Mouse (Mus musculus): ENCODE data around the gene Mfsd2a. TPM values are rescaled to one million over a fixed set of nuclear protein-coding genes. Genes with fewer than 3 reads are reported as not detected.

Mfsd2a gene
- 3.3 and 4.0 TPM in 2 replicates for polyA plus RNA-seq (2015; fragmentation: Nextera tagmentation; extraction: Ambion mirVana)

GRCm38 (mm10) chr4:122961100-122961567 lies at the start of gene Mfsd2a:
Gene Mfsd2a (minus strand): TSS chr4:122961188.
- WGBS, result 1% methylated on average over 27 of the region's 27 CpGs
- Histone ChIP-seq H3K9me3 (replicated peaks) (no peaks in the 10 kb centered on the region), H3K27ac (0 out of 2 replicates have a peak within 1 kb of the TSS, but pooled peaks have one; percentile 15), H3K4me3 (replicated peaks) (peak within 1 kb of the TSS; percentile 58), H3K36me3 (no peaks in the 10 kb centered on the region), H3K9ac (peak within 1 kb of the TSS; percentile 48), H3K4me2 (peak within 1 kb of the TSS; percentile 99), H3K27me3 (peaks cover 32% of the 10 kb centered on the region), H3K4me1 (peaks cover 47% of the 10 kb centered on the region)
- peak; percentile 82 for ATAC-seq (replicated peaks; ENCODE audit: low FRiP score)

GRCm38 (mm10) chr4:123005054-123005966 lies 44.3 kb upstream of the Mfsd2a start:
- Histone ChIP-seq H3K27ac (0 out of 2 replicates have a peak overlapping the region, but pooled peaks have one; percentile 7), H3K4me2 (no peak overlapping the region), H3K9ac (no peak overlapping the region), H3K27me3 (0 out of 2 replicates have a peak, but pooled peaks cover 5% of the 10 kb centered on the region), H3K4me1 (peaks cover 10% of the 10 kb centered on the region), H3K36me3 (peaks cover 7% of the 10 kb centered on the region; the same call in 1 of the 2 replicates), H3K4me3 (replicated peaks) (no peak overlapping the region), H3K9me3 (replicated peaks) (no peaks in the 10 kb centered on the region)
- no peak for ATAC-seq (replicated peaks; ENCODE audit: low FRiP score)
- WGBS, result 42% methylated on average over 15 of the region's 15 CpGs

GRCm38 (mm10) chr4:123000617-123001342 lies 39.8 kb upstream of the Mfsd2a start:
- no peak overlapping the region for H3K4me2 ChIP-seq
- H3K36me3 ChIP-seq, result peaks cover 7% of the 10 kb centered on the region; the same call in 1 of the 2 replicates
- peaks cover 44% of the 10 kb centered on the region for H3K4me1 ChIP-seq
- H3K9ac ChIP-seq, result no peak overlapping the region
- ATAC-seq (replicated peaks; ENCODE audit: low FRiP score), result no peak
- H3K9me3 ChIP-seq (replicated peaks), result no peaks in the 10 kb centered on the region
- peaks cover 39% of the 10 kb centered on the region for H3K27me3 ChIP-seq
- H3K4me3 ChIP-seq (replicated peaks), result no peak overlapping the region
- 76% methylated on average over 17 of the region's 17 CpGs for WGBS
- H3K27ac ChIP-seq, result no peak overlapping the region

- ATAC-seq (replicated peaks; ENCODE audit: low FRiP score), result no peak
- no peak overlapping the region for H3K4me2 ChIP-seq
- no peak overlapping the region for H3K4me3 ChIP-seq (replicated peaks)
- H3K9me3 ChIP-seq (replicated peaks), result no peaks in the 10 kb centered on the region
- peaks cover 39% of the 10 kb centered on the region for H3K4me1 ChIP-seq
- WGBS, result 69% methylated on average over 14 of the region's 14 CpGs
- no peak overlapping the region for H3K27ac ChIP-seq
- H3K9ac ChIP-seq, result no peak overlapping the region
- H3K27me3 ChIP-seq, result peaks cover 39% of the 10 kb centered on the region
- H3K36me3 ChIP-seq, result peaks cover 7% of the 10 kb centered on the region; the same call in 1 of the 2 replicates
These were observed 39.1 kb upstream of the Mfsd2a start for GRCm38 (mm10) chr4:123000130-123000529.

GRCm38 (mm10) chr4:122999263-122999691 lies 38.3 kb upstream of the Mfsd2a start:
- Histone ChIP-seq H3K9ac (no peak overlapping the region), H3K36me3 (peaks cover 7% of the 10 kb centered on the region; the same call in 1 of the 2 replicates), H3K4me2 (peak overlapping the region; percentile 99), H3K27ac (no peak overlapping the region), H3K9me3 (replicated peaks) (no peaks in the 10 kb centered on the region), H3K4me3 (replicated peaks) (no peak overlapping the region), H3K27me3 (peaks cover 40% of the 10 kb centered on the region), H3K4me1 (peaks cover 38% of the 10 kb centered on the region)
- ATAC-seq (replicated peaks; ENCODE audit: low FRiP score), result no peak
- 9% methylated on average over 4 of the region's 4 CpGs for WGBS

GRCm38 (mm10) chr4:122998537-122999262 lies 37.7 kb upstream of the Mfsd2a start:
- peak overlapping the region; percentile 23; the same call in 1 of the 2 replicates for H3K4me3 ChIP-seq (replicated peaks)
- H3K9ac ChIP-seq, result no peak overlapping the region
- peaks cover 7% of the 10 kb centered on the region; the same call in 1 of the 2 replicates for H3K36me3 ChIP-seq
- H3K27ac ChIP-seq, result no peak overlapping the region
- 16% methylated on average over 12 of the region's 12 CpGs for WGBS
- H3K4me2 ChIP-seq, result peak overlapping the region; percentile 99
- H3K9me3 ChIP-seq (replicated peaks), result no peaks in the 10 kb centered on the region
- H3K27me3 ChIP-seq, result peaks cover 42% of the 10 kb centered on the region
- peaks cover 38% of the 10 kb centered on the region for H3K4me1 ChIP-seq
- no peak; the same call in 1 of the 2 replicates for ATAC-seq (replicated peaks; ENCODE audit: low FRiP score)

GRCm38 (mm10) chr4:122996618-122997381 lies 35.8 kb upstream of the Mfsd2a start:
- H3K4me2 ChIP-seq, result peak overlapping the region; percentile 99
- peak overlapping the region; percentile 66 for H3K9ac ChIP-seq
- peaks cover 41% of the 10 kb centered on the region for H3K27me3 ChIP-seq
- peak; percentile 31 for ATAC-seq (replicated peaks; ENCODE audit: low FRiP score)
- H3K9me3 ChIP-seq (replicated peaks), result no peaks in the 10 kb centered on the region
- H3K36me3 ChIP-seq, result peaks cover 7% of the 10 kb centered on the region; the same call in 1 of the 2 replicates
- WGBS, result 0% methylated on average over 47 of the region's 47 CpGs
- H3K4me1 ChIP-seq, result peaks cover 38% of the 10 kb centered on the region
- H3K4me3 ChIP-seq (replicated peaks), result peak overlapping the region; percentile 64
- peak overlapping the region; percentile 75 for H3K27ac ChIP-seq

- Histone ChIP-seq H3K27ac (peak overlapping the region; percentile 75), H3K4me1 (peaks cover 38% of the 10 kb centered on the region), H3K9me3 (replicated peaks) (no peaks in the 10 kb centered on the region), H3K4me2 (peak overlapping the region; percentile 99), H3K4me3 (replicated peaks) (peak overlapping the region; percentile 64), H3K27me3 (peaks cover 38% of the 10 kb centered on the region), H3K9ac (peak overlapping the region; percentile 66), H3K36me3 (peaks cover 1% of the 10 kb centered on the region; the same call in 1 of the 2 replicates)
- no peak; the same call in 1 of the 2 replicates for ATAC-seq (replicated peaks; ENCODE audit: low FRiP score)
- 1% methylated on average over 32 of the region's 32 CpGs for WGBS
These were observed 35.2 kb upstream of the Mfsd2a start for GRCm38 (mm10) chr4:122996221-122996617.

- H3K27me3 ChIP-seq, result peaks cover 38% of the 10 kb centered on the region
- ATAC-seq (replicated peaks; ENCODE audit: low FRiP score), result peak; percentile 77
These were observed 34.6 kb upstream of the Mfsd2a start, which contains the start of gene Mycl for GRCm38 (mm10) chr4:122995404-122996220. Gene Mycl (plus strand): TSS chr4:122995652.

GRCm38 (mm10) chr4:122992276-122992675 lies 31.3 kb upstream of the Mfsd2a start:
- no peak overlapping the region for H3K4me3 ChIP-seq (replicated peaks)
- no peaks in the 10 kb centered on the region for H3K9me3 ChIP-seq (replicated peaks)
- peaks cover 14% of the 10 kb centered on the region for H3K4me1 ChIP-seq
- no peak overlapping the region for H3K27ac ChIP-seq
- H3K4me2 ChIP-seq, result no peak overlapping the region
- H3K9ac ChIP-seq, result no peak overlapping the region
- H3K27me3 ChIP-seq, result peaks cover 10% of the 10 kb centered on the region
- WGBS, result 36% methylated on average over 3 of the region's 3 CpGs
- no peak for ATAC-seq (replicated peaks; ENCODE audit: low FRiP score)
- no peaks in the 10 kb centered on the region for H3K36me3 ChIP-seq

More at GRCm38 (mm10) chr4:122995404-122996220, 34.6 kb upstream of the Mfsd2a start, which contains the start of gene Mycl:
- WGBS, result 1% methylated on average over 57 of the region's 69 CpGs
- Histone ChIP-seq H3K27ac (peak within 1 kb of the TSS; percentile 75), H3K36me3 (no peaks in the 10 kb centered on the region), H3K4me1 (peaks cover 38% of the 10 kb centered on the region), H3K4me3 (replicated peaks) (peak within 1 kb of the TSS; percentile 64), H3K9me3 (replicated peaks) (no peaks in the 10 kb centered on the region), H3K4me2 (peak within 1 kb of the TSS; percentile 99), H3K9ac (peak within 1 kb of the TSS; percentile 66)
